Mouse (Mus musculus): ENCODE data around the gene Kcnk5. TPM values are rescaled to one million over a fixed set of nuclear protein-coding genes. Genes with fewer than 3 reads are reported as not detected.

Gene Kcnk5
- polyA plus RNA-seq, 1 experiment from 2014 or later = 3.5 TPM

GRCm38 (mm10) chr14:20201066-20201683, 19.6 kb upstream of the Kcnk5 start:
- Histone ChIP-seq H3K27ac (ENCODE audit: poor library complexity, severe bottlenecking) (no peak overlapping the region), H3K4me3 (no peak overlapping the region), H3K9me3 (replicated peaks) (no peaks in the 10 kb centered on the region), H3K36me3 (no peaks in the 10 kb centered on the region), H3K27me3 (replicated peaks) (no peaks in the 10 kb centered on the region), H3K9ac (no peak overlapping the region), H3K4me2 (no peak overlapping the region), H3K4me1 (replicated peaks) (no peaks in the 10 kb centered on the region; the same call in 1 of the 2 replicates)
- 63% methylated on average over 8 of the region's 8 CpGs for WGBS
- ATAC-seq (ENCODE audit: insufficient number of reproducible peaks, low FRiP score) = no peak

- Histone ChIP-seq H3K4me2 (no peak overlapping the region), H3K9ac (no peak overlapping the region), H3K27me3 (replicated peaks) (no peaks in the 10 kb centered on the region), H3K4me3 (no peak overlapping the region), H3K36me3 (no peaks in the 10 kb centered on the region), H3K27ac (ENCODE audit: poor library complexity, severe bottlenecking) (no peak overlapping the region), H3K9me3 (replicated peaks) (no peaks in the 10 kb centered on the region), H3K4me1 (replicated peaks) (no peaks in the 10 kb centered on the region; the same call in 1 of the 2 replicates)
- ATAC-seq (ENCODE audit: insufficient number of reproducible peaks, low FRiP score) = no peak
- WGBS = 85% methylated on average over 4 of the region's 4 CpGs
Observed at GRCm38 (mm10) chr14:20193103-20193715, 11.6 kb upstream of the Kcnk5 start.

- Histone ChIP-seq H3K27me3 (replicated peaks) (no peaks in the 10 kb centered on the region), H3K36me3 (no peaks in the 10 kb centered on the region), H3K27ac (ENCODE audit: poor library complexity, severe bottlenecking) (no peak overlapping the region), H3K4me2 (no peak overlapping the region), H3K9ac (no peak overlapping the region), H3K4me3 (no peak overlapping the region), H3K9me3 (replicated peaks) (no peaks in the 10 kb centered on the region), H3K4me1 (replicated peaks) (no peaks in the 10 kb centered on the region; the same call in 1 of the 2 replicates)
- WGBS = 74% methylated on average over 5 of the region's 5 CpGs
- no peak for ATAC-seq (ENCODE audit: insufficient number of reproducible peaks, low FRiP score)
Observed at GRCm38 (mm10) chr14:20191136-20191735, 9.6 kb upstream of the Kcnk5 start.

GRCm38 (mm10) chr14:20189751-20190150, 8.1 kb upstream of the Kcnk5 start:
- Histone ChIP-seq H3K9ac (no peak overlapping the region), H3K4me3 (no peak overlapping the region), H3K36me3 (no peaks in the 10 kb centered on the region), H3K9me3 (replicated peaks) (no peaks in the 10 kb centered on the region), H3K4me2 (no peak overlapping the region), H3K27me3 (replicated peaks) (no peaks in the 10 kb centered on the region), H3K4me1 (replicated peaks) (no peaks in the 10 kb centered on the region; the same call in 1 of the 2 replicates), H3K27ac (ENCODE audit: poor library complexity, severe bottlenecking) (no peak overlapping the region)
- 70% methylated on average over 2 of the region's 2 CpGs for WGBS
- no peak for ATAC-seq (ENCODE audit: insufficient number of reproducible peaks, low FRiP score)

GRCm38 (mm10) chr14:20185426-20185825, 3.8 kb upstream of the Kcnk5 start:
- H3K27ac ChIP-seq (ENCODE audit: poor library complexity, severe bottlenecking) = no peak overlapping the region
- ATAC-seq (ENCODE audit: insufficient number of reproducible peaks, low FRiP score) = no peak
- H3K4me2 ChIP-seq = no peak overlapping the region
- no peak overlapping the region for H3K9ac ChIP-seq
- H3K36me3 ChIP-seq = no peaks in the 10 kb centered on the region
- H3K27me3 ChIP-seq (replicated peaks) = no peaks in the 10 kb centered on the region
- H3K4me3 ChIP-seq = no peak overlapping the region
- 76% methylated on average over 9 of the region's 9 CpGs for WGBS
- peaks cover 9% of the 10 kb centered on the region for H3K4me1 ChIP-seq (replicated peaks)
- no peaks in the 10 kb centered on the region for H3K9me3 ChIP-seq (replicated peaks)

GRCm38 (mm10) chr14:20183701-20184100, 2.1 kb upstream of the Kcnk5 start:
- H3K4me2 ChIP-seq = no peak overlapping the region
- WGBS = 75% methylated on average over 5 of the region's 5 CpGs
- peaks cover 26% of the 10 kb centered on the region for H3K4me1 ChIP-seq (replicated peaks)
- no peaks in the 10 kb centered on the region for H3K27me3 ChIP-seq (replicated peaks)
- no peak overlapping the region for H3K4me3 ChIP-seq
- H3K9me3 ChIP-seq (replicated peaks) = no peaks in the 10 kb centered on the region
- ATAC-seq (ENCODE audit: insufficient number of reproducible peaks, low FRiP score) = no peak
- H3K36me3 ChIP-seq = no peaks in the 10 kb centered on the region
- H3K27ac ChIP-seq (ENCODE audit: poor library complexity, severe bottlenecking) = no peak overlapping the region
- no peak overlapping the region for H3K9ac ChIP-seq

- 73% methylated on average over 7 of the region's 7 CpGs for WGBS
Observed at GRCm38 (mm10) chr14:20182596-20182995, 987 bp upstream of the Kcnk5 start.

GRCm38 (mm10) chr14:20180751-20181162, 852 bp downstream of the Kcnk5 start:
- 0% methylated on average over 24 of the region's 24 CpGs for WGBS
- ATAC-seq (ENCODE audit: insufficient number of reproducible peaks, low FRiP score) = 0 out of 2 replicates have a peak, but pooled peaks have one; percentile 9

More at GRCm38 (mm10) chr14:20182596-20182995, 987 bp upstream of the Kcnk5 start:
- no peaks in the 10 kb centered on the region for H3K36me3 ChIP-seq
- no peaks in the 10 kb centered on the region for H3K27me3 ChIP-seq (replicated peaks)
- H3K9me3 ChIP-seq (replicated peaks) = no peaks in the 10 kb centered on the region
- no peak overlapping the region for H3K9ac ChIP-seq
- H3K4me2 ChIP-seq = no peak overlapping the region
- ATAC-seq (ENCODE audit: insufficient number of reproducible peaks, low FRiP score) = no peak
- no peak overlapping the region for H3K27ac ChIP-seq (ENCODE audit: poor library complexity, severe bottlenecking)
- H3K4me3 ChIP-seq = no peak overlapping the region
- H3K4me1 ChIP-seq (replicated peaks) = peaks cover 31% of the 10 kb centered on the region

GRCm38 (mm10) chr14:20180304-20180703, 1.3 kb downstream of the Kcnk5 start:
- H3K4me3 ChIP-seq = peak overlapping the region; percentile 59
- WGBS = 9% methylated on average over 6 of the region's 6 CpGs
- no peaks in the 10 kb centered on the region for H3K36me3 ChIP-seq
- no peaks in the 10 kb centered on the region for H3K27me3 ChIP-seq (replicated peaks)
- peak overlapping the region; percentile 97 for H3K4me2 ChIP-seq
- H3K9ac ChIP-seq = peak overlapping the region; percentile 62
- H3K27ac ChIP-seq (ENCODE audit: poor library complexity, severe bottlenecking) = no peak overlapping the region
- peaks cover 32% of the 10 kb centered on the region for H3K4me1 ChIP-seq (replicated peaks)
- no peak for ATAC-seq (ENCODE audit: insufficient number of reproducible peaks, low FRiP score)
- H3K9me3 ChIP-seq (replicated peaks) = no peaks in the 10 kb centered on the region

More at GRCm38 (mm10) chr14:20180751-20181162, 852 bp downstream of the Kcnk5 start:
- H3K36me3 ChIP-seq = no peaks in the 10 kb centered on the region
- no peak overlapping the region for H3K27ac ChIP-seq (ENCODE audit: poor library complexity, severe bottlenecking)
- peaks cover 32% of the 10 kb centered on the region for H3K4me1 ChIP-seq (replicated peaks)
- peak overlapping the region; percentile 62 for H3K9ac ChIP-seq
- H3K4me2 ChIP-seq = peak overlapping the region; percentile 97
- no peaks in the 10 kb centered on the region for H3K9me3 ChIP-seq (replicated peaks)
- peak overlapping the region; percentile 59 for H3K4me3 ChIP-seq
- no peaks in the 10 kb centered on the region for H3K27me3 ChIP-seq (replicated peaks)

GRCm38 (mm10) chr14:20179731-20180280, 1.8 kb downstream of the Kcnk5 start:
- H3K4me1 ChIP-seq (replicated peaks) = peaks cover 32% of the 10 kb centered on the region
- no peak overlapping the region for H3K27ac ChIP-seq (ENCODE audit: poor library complexity, severe bottlenecking)
- 70% methylated on average over 5 of the region's 5 CpGs for WGBS
- H3K4me2 ChIP-seq = peak overlapping the region; percentile 97
- no peaks in the 10 kb centered on the region for H3K9me3 ChIP-seq (replicated peaks)
- ATAC-seq (ENCODE audit: insufficient number of reproducible peaks, low FRiP score) = no peak
- H3K36me3 ChIP-seq = no peaks in the 10 kb centered on the region
- H3K4me3 ChIP-seq = no peak overlapping the region
- H3K27me3 ChIP-seq (replicated peaks) = no peaks in the 10 kb centered on the region
- H3K9ac ChIP-seq = no peak overlapping the region

GRCm38 (mm10) chr14:20179080-20179479, 2.5 kb downstream of the Kcnk5 start:
- H3K4me2 ChIP-seq = peak overlapping the region; percentile 97
- no peak overlapping the region for H3K9ac ChIP-seq
- no peaks in the 10 kb centered on the region for H3K9me3 ChIP-seq (replicated peaks)
- H3K4me3 ChIP-seq = no peak overlapping the region
- H3K27ac ChIP-seq (ENCODE audit: poor library complexity, severe bottlenecking) = no peak overlapping the region
- WGBS = 58% methylated on average over 3 of the region's 3 CpGs
- H3K27me3 ChIP-seq (replicated peaks) = no peaks in the 10 kb centered on the region
- peaks cover 32% of the 10 kb centered on the region for H3K4me1 ChIP-seq (replicated peaks)
- no peak for ATAC-seq (ENCODE audit: insufficient number of reproducible peaks, low FRiP score)
- H3K36me3 ChIP-seq = no peaks in the 10 kb centered on the region
